Mouse (Mus musculus): Measurements from ENCODE around the gene Slpi. TPM values are rescaled to one million over a fixed set of nuclear protein-coding genes. Genes with fewer than 3 reads are reported as not detected.
A peak's percentile ranks its signal among the peaks of the same experiment; 100 is the strongest.

Slpi gene
- polyA plus RNA-seq (2015; fragmentation: Nextera tagmentation; extraction: Ambion mirVana) = 0.41 and 1.00 TPM in 2 replicates

- 0% methylated on average over 17 of the region's 17 CpGs for WGBS
- ATAC-seq (ENCODE audit: low FRiP score, low TSS enrichment) = peak; percentile 63; the same call in 1 of the 2 replicates
- peak within 1 kb of the TSS; percentile 51 for H3K4me3 ChIP-seq (ENCODE audit: low read length)
- H3K36me3 ChIP-seq (ENCODE audit: insufficient read depth, low read length) = no peaks in the 10 kb centered on the region
- peaks cover 14% of the 10 kb centered on the region; the same call in 1 of the 2 replicates for H3K4me1 ChIP-seq (ENCODE audit: insufficient read depth, low read length)
- H3K4me2 ChIP-seq (replicated peaks; ENCODE audit: low read depth, low read length) = peak within 1 kb of the TSS; percentile 61
- H3K9me3 ChIP-seq (ENCODE audit: low read length) = no peaks in the 10 kb centered on the region
- H3K27me3 ChIP-seq (ENCODE audit: insufficient read depth, low read length) = peaks cover 29% of the 10 kb centered on the region
- 0 out of 2 replicates have a peak within 1 kb of the TSS, but pooled peaks have one; percentile 40 for H3K9ac ChIP-seq (replicated peaks; ENCODE audit: low read length)
- H3K27ac ChIP-seq (ENCODE audit: low read length) = no peak within 1 kb of the TSS
Measured at GRCm38 (mm10) chr2:164389020-164389419, at the start of gene Slpi. Gene Slpi (minus strand): TSS chr2:164389095.

GRCm38 (mm10) chr2:164438257-164438656, 49.4 kb upstream of the Slpi start:
- peak overlapping the region; percentile 45 for H3K4me2 ChIP-seq (replicated peaks; ENCODE audit: low read depth, low read length)
- H3K9ac ChIP-seq (replicated peaks; ENCODE audit: low read length) = 0 out of 2 replicates have a peak overlapping the region, but pooled peaks have one; percentile 39
- peak overlapping the region; percentile 95 for H3K27ac ChIP-seq (ENCODE audit: low read length)
- H3K4me1 ChIP-seq (ENCODE audit: insufficient read depth, low read length) = peaks cover 83% of the 10 kb centered on the region
- no peaks in the 10 kb centered on the region for H3K9me3 ChIP-seq (ENCODE audit: low read length)
- WGBS = 24% methylated on average over 8 of the region's 8 CpGs
- no peaks in the 10 kb centered on the region for H3K36me3 ChIP-seq (ENCODE audit: insufficient read depth, low read length)
- H3K27me3 ChIP-seq (ENCODE audit: insufficient read depth, low read length) = no peaks in the 10 kb centered on the region
- ATAC-seq (ENCODE audit: low FRiP score, low TSS enrichment) = no peak
- H3K4me3 ChIP-seq (ENCODE audit: low read length) = peak overlapping the region; percentile 16

GRCm38 (mm10) chr2:164437710-164438109, 48.8 kb upstream of the Slpi start:
- Histone ChIP-seq H3K4me3 (ENCODE audit: low read length) (0 out of 2 replicates have a peak overlapping the region, but pooled peaks have one; percentile 16), H3K4me1 (ENCODE audit: insufficient read depth, low read length) (peaks cover 88% of the 10 kb centered on the region), H3K9me3 (ENCODE audit: low read length) (no peaks in the 10 kb centered on the region), H3K9ac (replicated peaks; ENCODE audit: low read length) (no peak overlapping the region), H3K27ac (ENCODE audit: low read length) (peak overlapping the region; percentile 95), H3K4me2 (replicated peaks; ENCODE audit: low read depth, low read length) (peak overlapping the region; percentile 45), H3K36me3 (ENCODE audit: insufficient read depth, low read length) (no peaks in the 10 kb centered on the region), H3K27me3 (ENCODE audit: insufficient read depth, low read length) (no peaks in the 10 kb centered on the region)
- WGBS = 19% methylated on average over 6 of the region's 6 CpGs
- peak; percentile 22; the same call in 1 of the 2 replicates for ATAC-seq (ENCODE audit: low FRiP score, low TSS enrichment)

GRCm38 (mm10) chr2:164436961-164437360, 48.1 kb upstream of the Slpi start:
- ATAC-seq (ENCODE audit: low FRiP score, low TSS enrichment) = peak; percentile 62
- Histone ChIP-seq H3K27ac (ENCODE audit: low read length) (peak overlapping the region; percentile 95), H3K36me3 (ENCODE audit: insufficient read depth, low read length) (no peaks in the 10 kb centered on the region), H3K4me2 (replicated peaks; ENCODE audit: low read depth, low read length) (peak overlapping the region; percentile 45), H3K9me3 (ENCODE audit: low read length) (no peaks in the 10 kb centered on the region), H3K9ac (replicated peaks; ENCODE audit: low read length) (peak overlapping the region; percentile 59), H3K27me3 (ENCODE audit: insufficient read depth, low read length) (no peaks in the 10 kb centered on the region), H3K4me3 (ENCODE audit: low read length) (peak overlapping the region; percentile 16; the same call in 1 of the 2 replicates), H3K4me1 (ENCODE audit: insufficient read depth, low read length) (peaks cover 96% of the 10 kb centered on the region)
- 32% methylated on average over 3 of the region's 3 CpGs for WGBS

- Histone ChIP-seq H3K27ac (ENCODE audit: low read length) (peak overlapping the region; percentile 95), H3K4me2 (replicated peaks; ENCODE audit: low read depth, low read length) (peak overlapping the region; percentile 45), H3K9me3 (ENCODE audit: low read length) (no peaks in the 10 kb centered on the region), H3K9ac (replicated peaks; ENCODE audit: low read length) (peak overlapping the region; percentile 59), H3K4me3 (ENCODE audit: low read length) (peak overlapping the region; percentile 16; the same call in 1 of the 2 replicates), H3K36me3 (ENCODE audit: insufficient read depth, low read length) (no peaks in the 10 kb centered on the region), H3K27me3 (ENCODE audit: insufficient read depth, low read length) (no peaks in the 10 kb centered on the region), H3K4me1 (ENCODE audit: insufficient read depth, low read length) (peaks cover 100% of the 10 kb centered on the region)
- no peak for ATAC-seq (ENCODE audit: low FRiP score, low TSS enrichment)
- WGBS = 11% methylated on average over 8 of the region's 8 CpGs
Measured at GRCm38 (mm10) chr2:164436215-164436913, 47.5 kb upstream of the Slpi start.

- Histone ChIP-seq H3K4me3 (ENCODE audit: low read length) (no peak overlapping the region), H3K9me3 (ENCODE audit: low read length) (no peaks in the 10 kb centered on the region), H3K4me2 (replicated peaks; ENCODE audit: low read depth, low read length) (peak overlapping the region; percentile 45), H3K27ac (ENCODE audit: low read length) (peak overlapping the region; percentile 95), H3K36me3 (ENCODE audit: insufficient read depth, low read length) (no peaks in the 10 kb centered on the region), H3K9ac (replicated peaks; ENCODE audit: low read length) (peak overlapping the region; percentile 12; the same call in 1 of the 2 replicates), H3K4me1 (ENCODE audit: insufficient read depth, low read length) (peaks cover 100% of the 10 kb centered on the region), H3K27me3 (ENCODE audit: insufficient read depth, low read length) (no peaks in the 10 kb centered on the region)
- no peak for ATAC-seq (ENCODE audit: low FRiP score, low TSS enrichment)
- WGBS = 15% methylated on average over 5 of the region's 5 CpGs
Measured at GRCm38 (mm10) chr2:164435216-164436090, 46.6 kb upstream of the Slpi start.

GRCm38 (mm10) chr2:164434681-164435080, 45.8 kb upstream of the Slpi start:
- H3K27me3 ChIP-seq (ENCODE audit: insufficient read depth, low read length) = no peaks in the 10 kb centered on the region
- 18% methylated on average over 3 of the region's 3 CpGs for WGBS
- no peak overlapping the region for H3K9ac ChIP-seq (replicated peaks; ENCODE audit: low read length)
- H3K27ac ChIP-seq (ENCODE audit: low read length) = peak overlapping the region; percentile 95
- no peaks in the 10 kb centered on the region for H3K36me3 ChIP-seq (ENCODE audit: insufficient read depth, low read length)
- no peak for ATAC-seq (ENCODE audit: low FRiP score, low TSS enrichment)
- 0 out of 2 replicates have a peak overlapping the region, but pooled peaks have one; percentile 3 for H3K4me2 ChIP-seq (replicated peaks; ENCODE audit: low read depth, low read length)
- H3K4me3 ChIP-seq (ENCODE audit: low read length) = no peak overlapping the region
- no peaks in the 10 kb centered on the region for H3K9me3 ChIP-seq (ENCODE audit: low read length)
- H3K4me1 ChIP-seq (ENCODE audit: insufficient read depth, low read length) = peaks cover 96% of the 10 kb centered on the region

- WGBS = 62% methylated on average over 9 of the region's 9 CpGs
Measured at GRCm38 (mm10) chr2:164433278-164433895, 44.5 kb upstream of the Slpi start.

More at GRCm38 (mm10) chr2:164433278-164433895, 44.5 kb upstream of the Slpi start:
- Histone ChIP-seq H3K9me3 (ENCODE audit: low read length) (no peaks in the 10 kb centered on the region), H3K27me3 (ENCODE audit: insufficient read depth, low read length) (no peaks in the 10 kb centered on the region), H3K4me2 (replicated peaks; ENCODE audit: low read depth, low read length) (peak overlapping the region; percentile 39), H3K36me3 (ENCODE audit: insufficient read depth, low read length) (0 out of 2 replicates have a peak, but pooled peaks cover 7% of the 10 kb centered on the region), H3K4me3 (ENCODE audit: low read length) (no peak overlapping the region), H3K27ac (ENCODE audit: low read length) (peak overlapping the region; percentile 95), H3K9ac (replicated peaks; ENCODE audit: low read length) (peak overlapping the region; percentile 51; the same call in 1 of the 2 replicates), H3K4me1 (ENCODE audit: insufficient read depth, low read length) (peaks cover 91% of the 10 kb centered on the region)
- 0 out of 2 replicates have a peak, but pooled peaks have one; percentile 13 for ATAC-seq (ENCODE audit: low FRiP score, low TSS enrichment)

Data from kidney, embryonic 16.5 days (tissue).